Mouse (Mus musculus) splenic B cell, adult 2 months (primary cell): Measurements from ENCODE around the gene Pcp4l1.
A peak's percentile ranks its signal among the peaks of the same experiment; 100 is the strongest.

ENCODE experiments used
- DNase-seq: peaks from one replicate; pipeline ENCODE4 v3.0.0-alpha.2; 2011; ENCODE audit warnings: low read depth, low spot score
- H3K27me3 ChIP-seq: 2 replicates; pipeline ENCODE4 v1.6.1; 2012; ENCODE audit warnings: mild to moderate bottlenecking, low read length, moderate library complexity, mixed read lengths; ENCODE audit not compliant: control insufficient read depth, poor library complexity, insufficient read depth, severe bottlenecking
- H3K36me3 ChIP-seq: 2 replicates; pipeline ENCODE4 v1.6.1; 2012; ENCODE audit warnings: mild to moderate bottlenecking, low read length, moderate library complexity, mixed read lengths; ENCODE audit not compliant: control insufficient read depth, poor library complexity, insufficient read depth, severe bottlenecking

The Pcp4l1 gene

GRCm38 (mm10) chr1:171227879-171228278 lies 31.8 kb upstream of the Pcp4l1 start:
- DNase-seq, result no peak
- no peaks in the 10 kb centered on the region for H3K27me3 ChIP-seq
- H3K36me3 ChIP-seq, result no peaks in the 10 kb centered on the region

- Histone ChIP-seq H3K36me3 (no peaks in the 10 kb centered on the region), H3K27me3 (no peaks in the 10 kb centered on the region)
- DNase-seq, result no peak
Observed at GRCm38 (mm10) chr1:171226780-171227179, 30.7 kb upstream of the Pcp4l1 start.

- H3K27me3 ChIP-seq, result no peaks in the 10 kb centered on the region
- no peak for DNase-seq
- H3K36me3 ChIP-seq, result peaks cover 1% of the 10 kb centered on the region; the same call in 1 of the 2 replicates
Observed at GRCm38 (mm10) chr1:171224857-171225256, 28.8 kb upstream of the Pcp4l1 start, which contains the start of gene Apoa2. TSS of gene Apoa2 (plus strand) at chr1:171225054.

GRCm38 (mm10) chr1:171223796-171224195 lies 27.7 kb upstream of the Pcp4l1 start:
- peaks cover 1% of the 10 kb centered on the region for H3K36me3 ChIP-seq
- no peak for DNase-seq
- no peaks in the 10 kb centered on the region for H3K27me3 ChIP-seq

GRCm38 (mm10) chr1:171223168-171223567 lies 27.1 kb upstream of the Pcp4l1 start:
- H3K36me3 ChIP-seq, result peaks cover 1% of the 10 kb centered on the region
- peak; percentile 18 for DNase-seq
- H3K27me3 ChIP-seq, result no peaks in the 10 kb centered on the region

DNA sequence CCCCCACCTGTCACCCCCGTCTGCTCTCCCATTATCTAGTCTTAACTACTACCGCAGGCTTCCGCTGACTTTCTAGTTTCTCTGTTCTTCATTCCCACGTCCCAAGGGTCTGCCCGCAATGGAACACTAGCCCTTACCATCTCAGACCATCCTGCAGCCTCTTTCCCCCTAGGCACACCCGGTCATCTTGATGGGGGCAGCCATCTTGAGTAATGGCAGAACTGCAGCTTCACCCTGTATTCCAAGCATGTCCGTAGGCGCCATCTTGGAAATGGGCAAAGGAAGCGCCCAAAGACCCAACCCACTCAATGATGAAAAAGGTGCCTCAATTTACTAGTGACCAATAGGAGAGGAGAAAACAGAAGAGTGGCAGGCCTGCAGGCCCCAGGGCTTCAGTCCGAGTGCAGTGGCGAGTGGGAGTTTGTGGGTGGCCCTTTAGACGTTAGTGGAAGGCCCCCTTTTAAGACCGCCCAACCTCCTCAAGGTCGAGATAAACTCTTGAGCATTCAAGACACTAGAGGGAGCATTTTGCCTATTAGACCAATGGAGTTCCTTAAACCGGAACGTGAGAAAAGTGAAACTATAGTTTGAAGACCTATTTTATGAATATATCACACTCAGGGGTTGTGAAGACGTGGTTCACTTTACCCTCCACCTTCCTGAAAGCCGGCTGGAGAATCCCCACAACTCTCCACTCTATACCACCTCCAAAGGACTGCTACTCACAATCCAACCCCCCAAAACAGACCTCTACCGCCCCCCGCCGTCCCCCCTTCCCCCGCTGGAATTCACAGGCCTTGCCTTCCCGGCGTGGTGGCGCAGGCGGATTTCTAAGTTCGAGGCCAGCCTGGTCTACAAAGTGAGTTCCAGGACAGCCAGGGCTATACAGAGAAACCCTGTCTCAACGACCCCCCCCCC lies 26.4 kb upstream of the Pcp4l1 start, which contains the start of gene Tomm40l:
Tomm40l (minus strand) TSS at position 277 of the 918 bp plus-strand sequence.
- DNase-seq, result peak; percentile 98
- H3K27me3 ChIP-seq, result no peaks in the 10 kb centered on the region
- peaks cover 1% of the 10 kb centered on the region for H3K36me3 ChIP-seq

- Histone ChIP-seq H3K27me3 (no peaks in the 10 kb centered on the region), H3K36me3 (peaks cover 1% of the 10 kb centered on the region)
- DNase-seq, result no peak
Observed at GRCm38 (mm10) chr1:171221281-171222193, 25.5 kb upstream of the Pcp4l1 start.

DNA sequence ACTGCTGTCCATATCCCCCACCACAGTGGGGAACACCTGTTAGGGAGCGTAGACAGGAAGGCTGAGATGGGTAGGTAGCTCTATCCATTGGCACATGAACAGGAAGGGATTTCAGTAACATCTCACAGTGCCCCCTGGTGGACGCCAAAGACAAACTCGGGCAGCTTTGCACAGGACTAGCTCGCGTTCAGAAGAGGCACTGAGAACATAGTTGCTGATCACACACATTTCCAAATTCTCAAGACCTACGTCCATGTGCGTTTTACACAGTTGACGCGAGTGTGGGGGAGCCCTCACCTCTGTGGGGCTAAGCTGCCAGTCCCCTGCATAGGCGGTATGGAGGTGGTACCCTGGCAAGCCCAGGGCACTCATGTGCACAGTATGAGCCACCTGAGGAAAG lies 24.8 kb upstream of the Pcp4l1 start:
- Histone ChIP-seq H3K27me3 (no peaks in the 10 kb centered on the region), H3K36me3 (peaks cover 1% of the 10 kb centered on the region)
- DNase-seq, result peak; percentile 86

GRCm38 (mm10) chr1:171216241-171216955 lies 20.3 kb upstream of the Pcp4l1 start:
- Histone ChIP-seq H3K36me3 (peaks cover 1% of the 10 kb centered on the region), H3K27me3 (no peaks in the 10 kb centered on the region)
- DNase-seq, result no peak

DNA sequence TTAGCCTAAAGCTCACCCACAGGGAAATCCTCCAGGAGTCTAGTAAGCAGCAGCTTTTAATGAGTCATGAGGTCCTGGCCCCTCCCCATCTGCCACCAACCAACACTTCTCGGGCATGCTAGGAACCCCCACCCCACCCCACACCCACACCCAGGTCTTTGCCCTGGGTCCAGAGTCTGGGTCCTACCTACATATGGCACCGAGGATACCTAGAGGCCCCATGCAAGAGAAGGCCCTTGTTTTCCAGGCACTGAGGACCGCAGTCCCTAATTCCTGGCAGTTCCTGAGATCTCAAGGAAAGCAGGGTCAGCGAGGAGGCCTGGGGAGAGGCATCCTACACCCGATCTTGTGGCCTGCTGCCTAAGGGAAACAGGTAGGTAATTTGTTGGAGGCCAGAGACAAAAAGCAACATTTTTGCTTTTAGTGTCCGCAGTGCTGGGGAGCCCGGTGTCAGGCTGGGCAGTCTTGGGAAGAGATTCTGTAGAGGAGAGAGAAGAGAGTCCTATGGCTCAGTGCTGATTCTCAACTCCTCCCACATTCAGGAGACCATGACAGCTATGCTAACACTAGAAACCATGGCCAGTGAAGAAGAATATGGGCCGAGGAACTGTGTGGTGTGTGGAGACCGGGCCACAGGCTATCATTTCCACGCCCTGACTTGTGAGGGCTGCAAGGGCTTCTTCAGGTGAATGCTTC lies 17.9 kb upstream of the Pcp4l1 start, which contains the start of gene Nr1i3:
Nr1i3 (plus strand) TSS at position 170 of the 696 bp plus-strand sequence.
- Histone ChIP-seq H3K36me3 (no peaks in the 10 kb centered on the region), H3K27me3 (no peaks in the 10 kb centered on the region)
- no peak for DNase-seq

DNA sequence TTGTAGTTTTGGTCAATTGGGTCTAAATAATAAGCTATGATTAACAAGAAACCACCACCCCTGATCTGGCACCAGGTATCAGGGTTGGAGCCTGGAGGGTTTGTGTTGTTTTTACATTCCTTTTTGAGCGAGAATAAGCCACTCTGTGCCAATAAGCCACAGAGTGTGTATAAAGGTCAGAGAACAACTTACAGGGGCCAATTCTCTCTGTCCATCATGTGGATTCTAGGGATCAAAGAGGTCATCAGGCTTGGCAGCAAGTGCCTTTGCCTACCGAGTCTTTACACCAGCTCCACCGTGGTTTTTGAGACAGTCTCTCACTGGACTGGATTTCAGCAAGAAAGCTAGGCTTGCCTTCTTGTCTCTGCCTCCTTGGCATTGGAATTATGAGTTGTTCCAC lies 16.8 kb upstream of the Pcp4l1 start:
- Histone ChIP-seq H3K27me3 (no peaks in the 10 kb centered on the region), H3K36me3 (no peaks in the 10 kb centered on the region)
- no peak for DNase-seq

GRCm38 (mm10) chr1:171209409-171209808 lies 13.3 kb upstream of the Pcp4l1 start:
- no peaks in the 10 kb centered on the region for H3K36me3 ChIP-seq
- no peaks in the 10 kb centered on the region for H3K27me3 ChIP-seq
- no peak for DNase-seq

DNA sequence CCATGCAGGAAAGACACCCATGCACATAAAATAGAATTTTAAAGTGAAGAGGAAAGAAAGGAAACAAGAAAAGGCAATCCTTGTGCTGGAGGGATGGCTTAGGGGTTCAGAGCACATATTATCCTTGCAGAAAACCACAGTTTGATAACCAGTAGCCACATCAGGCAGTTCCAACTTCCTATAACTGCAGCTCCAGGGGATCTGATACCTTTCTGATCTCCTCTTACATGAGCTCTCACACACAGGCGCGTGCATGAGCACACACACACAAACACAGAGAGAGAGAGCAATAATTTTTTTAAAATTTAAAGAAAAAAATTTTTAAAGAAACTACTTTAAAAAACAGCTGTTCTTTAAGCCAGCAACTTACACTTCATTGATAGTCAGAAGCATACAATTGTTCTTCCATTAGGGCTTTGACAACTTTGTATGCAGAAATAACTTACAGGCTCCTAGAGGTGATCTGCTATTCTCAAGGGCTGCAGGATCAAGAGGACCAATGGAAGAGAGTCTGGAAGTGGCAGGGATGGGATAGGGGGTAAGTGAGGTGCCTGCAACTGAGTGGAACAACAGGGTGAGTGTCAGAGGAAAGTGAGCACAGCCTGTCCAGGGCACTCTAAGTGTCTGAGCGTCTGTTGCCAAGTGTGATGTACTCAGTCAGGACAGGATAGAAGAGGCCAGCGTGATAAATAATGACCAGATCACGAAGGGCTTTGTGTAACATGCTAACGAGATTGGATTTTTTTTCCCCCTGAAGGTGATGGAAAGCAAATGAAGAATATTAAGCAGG lies 9.8 kb upstream of the Pcp4l1 start:
- DNase-seq, result no peak
- Histone ChIP-seq H3K36me3 (no peaks in the 10 kb centered on the region), H3K27me3 (no peaks in the 10 kb centered on the region)
